Mouse (Mus musculus) left cerebral cortex, adult 8-10 months (tissue): Measurements from ENCODE around the gene Evi5l. TPM values are rescaled to one million over a fixed set of nuclear protein-coding genes. Genes with fewer than 3 reads are reported as not detected.

Experiments
- DNase-seq, 2 experiments: peaks; one replicate each; pipeline ENCODE4 v3.0.0; 2022; ENCODE audit warnings: low spot score in 2 of 2
- total RNA-seq, 4 experiments: library from RNA; stranded (reverse); gene quantifications; 2 replicates each; pipeline ENCODE4 v1.2.4; 2022

Gene Evi5l
- total RNA-seq, 4 experiments from 2014 or later = 100 to 112 (median 107) TPM

- DNase-seq = no peak
Observed at GRCm38 (mm10) chr8:4201321-4201720, 35.0 kb downstream of the Evi5l start.

- DNase-seq = no peak
Observed at GRCm38 (mm10) chr8:4205246-4206123, 39.1 kb downstream of the Evi5l start.

- peak; percentile 32 to 54 for DNase-seq
Observed at GRCm38 (mm10) chr8:4206182-4207015, 40.0 kb downstream of the Evi5l start.

- no peak for DNase-seq
Observed at GRCm38 (mm10) chr8:4207016-4207350, 40.6 kb downstream of the Evi5l start.

- DNase-seq = no peak
Observed at GRCm38 (mm10) chr8:4211097-4211496, 44.7 kb downstream of the Evi5l start.

GRCm38 (mm10) chr8:4212809-4213209, 46.4 kb downstream of the Evi5l start:
- no peak for DNase-seq

- no peak for DNase-seq
Observed at GRCm38 (mm10) chr8:4213210-4214005, 47.0 kb downstream of the Evi5l start.

- DNase-seq = peak in 1 of 2 experiments; percentile 47
Observed at GRCm38 (mm10) chr8:4214006-4214980, 47.9 kb downstream of the Evi5l start.

- DNase-seq = no peak
Observed at GRCm38 (mm10) chr8:4216296-4216695, 49.9 kb downstream of the Evi5l start.

GRCm38 (mm10) chr8:4216791-4217621, 50.6 kb downstream of the Evi5l start, which contains the start of gene Prr36:
TSS of gene Prr36 (minus strand) at chr8:4217459.
- peak in 1 of 2 experiments; percentile 62 for DNase-seq

GRCm38 (mm10) chr8:4219617-4220016, 53.2 kb downstream of the Evi5l start:
- peak in 1 of 2 experiments; percentile 50 for DNase-seq

GRCm38 (mm10) chr8:4222059-4222458, 55.7 kb downstream of the Evi5l start:
- DNase-seq = no peak

GRCm38 (mm10) chr8:4226323-4226722, 60.0 kb downstream of the Evi5l start:
- DNase-seq = no peak

GRCm38 (mm10) chr8:4226739-4227347, 60.5 kb downstream of the Evi5l start, which contains the start of gene Lrrc8e:
TSS of gene Lrrc8e (plus strand) at chr8:4226827.
- DNase-seq = no peak

GRCm38 (mm10) chr8:4227919-4228318, 61.6 kb downstream of the Evi5l start:
- no peak for DNase-seq

GRCm38 (mm10) chr8:4229784-4230183, 63.4 kb downstream of the Evi5l start:
- no peak for DNase-seq

GRCm38 (mm10) chr8:4230612-4231351, 64.4 kb downstream of the Evi5l start:
- DNase-seq = no peak

GRCm38 (mm10) chr8:4237814-4238433, 71.6 kb downstream of the Evi5l start:
- DNase-seq = no peak
